Mouse (Mus musculus): ENCODE results near the gene Kcnd3.

- TF ChIP-seq CTCF (IDR thresholded peaks at IDR 0.05; ENCODE audit: low read depth) (no peak), EP300 (IDR thresholded peaks at IDR 0.05; ENCODE audit: low read depth) (peak; percentile 68)
Measured at GRCm38 (mm10) chr3:105698311-105698710, 246.2 kb downstream of the Kcnd3 start.
